ENCODE assay signal across 8 mouse cellular contexts in genomic region chr11:118445843-118446242, GRCm38 (mm10). TPM values are rescaled to one million over a fixed set of nuclear protein-coding genes. Genes with fewer than 3 reads are reported as not detected.
DNase-seq lines count a peak whose midpoint lies in the region.

No protein-coding gene starts in this region.

- no peak overlapping the region for H3K4me3 ChIP-seq in heart, embryonic 10.5 days
- no peak overlapping the region for H3K4me3 ChIP-seq in embryonic facial prominence, embryonic 10.5 days

- H3K27ac ChIP-seq in heart, embryonic 10.5 days = no peak overlapping the region
- H3K27ac ChIP-seq in embryonic facial prominence, embryonic 10.5 days (replicated peaks) = no peak overlapping the region

- 15% methylated on average over 3 of the region's 3 CpGs for WGBS in heart, embryonic 10.5 days
- 20% methylated on average over 3 of the region's 3 CpGs for WGBS in embryonic facial prominence, embryonic 10.5 days

- intact Hi-C loops in heart, postnatal 25 days (cut with DNase I) = loop anchor here (1.0 to 5.0 kb wide), 2 partner anchors 45 to 296 kb away; no protein-coding TSS in a partner anchor

- DNase-seq in heart, adult 11 months = peak; percentile 95
- DNase-seq in heart, embryonic 10.5 days (ENCODE audit: low spot score) = no peak
- DNase-seq in adrenal gland, postnatal 25 days = peak; percentile 67
- peak; percentile 83 for DNase-seq in embryonic facial prominence, embryonic 10.5 days (ENCODE audit: low spot score)
- DNase-seq in heart, postnatal 25 days (ENCODE audit: low spot score) = peak; percentile 44
- DNase-seq in layer of hippocampus, adult 9-11 months = peak; percentile 64
- peak; percentile 55 for DNase-seq in lung, postnatal 25 days (ENCODE audit: low spot score)
- DNase-seq in retina, postnatal 7 days (ENCODE audit: low read depth, low spot score) = peak; percentile 67

- H3K27me3 ChIP-seq in heart, embryonic 10.5 days (ENCODE audit: insufficient read depth, poor library complexity, severe bottlenecking) = peaks cover 37% of the 10 kb centered on the region
- H3K27me3 ChIP-seq in embryonic facial prominence, embryonic 10.5 days (replicated peaks; ENCODE audit: low read depth, poor library complexity, severe bottlenecking) = peaks cover 7% of the 10 kb centered on the region; the same call in 1 of the 2 replicates

- H3K4me1 ChIP-seq in heart, embryonic 10.5 days = peaks cover 20% of the 10 kb centered on the region
- peaks cover 25% of the 10 kb centered on the region for H3K4me1 ChIP-seq in embryonic facial prominence, embryonic 10.5 days

- no peaks in the 10 kb centered on the region for H3K9me3 ChIP-seq in heart, embryonic 10.5 days
- no peaks in the 10 kb centered on the region for H3K9me3 ChIP-seq in embryonic facial prominence, embryonic 10.5 days

- no peaks in the 10 kb centered on the region for H3K36me3 ChIP-seq in heart, embryonic 10.5 days
- H3K36me3 ChIP-seq in embryonic facial prominence, embryonic 10.5 days (replicated peaks) = no peaks in the 10 kb centered on the region

RNA-seq across cellular contexts. Expression of gene C1qtnf1, which starts 17.8 kb away (rescaled TPM):
- 2.7 and 3.3 TPM in 2 replicates for polyA plus RNA-seq in heart, embryonic 10.5 days (2016; fragmentation: Nextera tagmentation; extraction: Ambion mirVana)
- total RNA-seq in adrenal gland, postnatal 25 days (2021) = 11.8 and 18.8 TPM in 2 replicates
- 2.6 and 3.4 TPM in 2 replicates for polyA plus RNA-seq in embryonic facial prominence, embryonic 10.5 days (2016; fragmentation: Nextera tagmentation; extraction: Ambion mirVana)
- total RNA-seq in heart, postnatal 25 days (2021) = 10 to 100 TPM; 17.7 to 31.0 TPM

RNA-seq across cellular contexts. Expression of gene Cant1, which starts 27.0 kb away (rescaled TPM):
- polyA plus RNA-seq in heart, embryonic 10.5 days (2016; fragmentation: Nextera tagmentation; extraction: Ambion mirVana) = 22.4 and 23.5 TPM in 2 replicates
- total RNA-seq in adrenal gland, postnatal 25 days (2021) = 35.1 and 40.1 TPM in 2 replicates
- 20.2 and 20.8 TPM in 2 replicates for polyA plus RNA-seq in embryonic facial prominence, embryonic 10.5 days (2016; fragmentation: Nextera tagmentation; extraction: Ambion mirVana)
- total RNA-seq in heart, postnatal 25 days (2021) = 10 to 100 TPM; 16.0 to 17.2 TPM

RNA-seq across cellular contexts. Expression of gene Engase, which starts 30.8 kb away (rescaled TPM):
- 5.1 and 7.8 TPM in 2 replicates for polyA plus RNA-seq in heart, embryonic 10.5 days (2016; fragmentation: Nextera tagmentation; extraction: Ambion mirVana)
- 19.0 and 32.0 TPM in 2 replicates for total RNA-seq in adrenal gland, postnatal 25 days (2021)
- 7.9 and 8.5 TPM in 2 replicates for polyA plus RNA-seq in embryonic facial prominence, embryonic 10.5 days (2016; fragmentation: Nextera tagmentation; extraction: Ambion mirVana)
- 1 to 10 TPM; 5.7 to 6.3 TPM for total RNA-seq in heart, postnatal 25 days (2021)

RNA-seq across cellular contexts. Expression of gene Lgals3bp, which starts 44.0 kb away (rescaled TPM):
- polyA plus RNA-seq in heart, embryonic 10.5 days (2016; fragmentation: Nextera tagmentation; extraction: Ambion mirVana) = 5.1 and 6.2 TPM in 2 replicates
- total RNA-seq in adrenal gland, postnatal 25 days (2021) = 57.9 and 86.6 TPM in 2 replicates
- 0.86 and 0.88 TPM in 2 replicates for polyA plus RNA-seq in embryonic facial prominence, embryonic 10.5 days (2016; fragmentation: Nextera tagmentation; extraction: Ambion mirVana)
- total RNA-seq in heart, postnatal 25 days (2021) = 10 to 100 TPM; 19.2 to 24.0 TPM
